Mouse (Mus musculus): ENCODE data around the gene Pnkp.
A peak's percentile ranks its signal among the peaks of the same experiment; 100 is the strongest.
"Not testable (repeated sequence)": the region's sequence is repeated elsewhere in the genome, so short reads cannot be mapped to it uniquely, and the experiment has no call there.

Gene Pnkp

GRCm38 (mm10) chr7:44868919-44869696 is 12.2 kb downstream of the Pnkp start:
- DNase-seq (ENCODE audit: low spot score in 2 of 2), result peak; percentile 61 to 75

DNA sequence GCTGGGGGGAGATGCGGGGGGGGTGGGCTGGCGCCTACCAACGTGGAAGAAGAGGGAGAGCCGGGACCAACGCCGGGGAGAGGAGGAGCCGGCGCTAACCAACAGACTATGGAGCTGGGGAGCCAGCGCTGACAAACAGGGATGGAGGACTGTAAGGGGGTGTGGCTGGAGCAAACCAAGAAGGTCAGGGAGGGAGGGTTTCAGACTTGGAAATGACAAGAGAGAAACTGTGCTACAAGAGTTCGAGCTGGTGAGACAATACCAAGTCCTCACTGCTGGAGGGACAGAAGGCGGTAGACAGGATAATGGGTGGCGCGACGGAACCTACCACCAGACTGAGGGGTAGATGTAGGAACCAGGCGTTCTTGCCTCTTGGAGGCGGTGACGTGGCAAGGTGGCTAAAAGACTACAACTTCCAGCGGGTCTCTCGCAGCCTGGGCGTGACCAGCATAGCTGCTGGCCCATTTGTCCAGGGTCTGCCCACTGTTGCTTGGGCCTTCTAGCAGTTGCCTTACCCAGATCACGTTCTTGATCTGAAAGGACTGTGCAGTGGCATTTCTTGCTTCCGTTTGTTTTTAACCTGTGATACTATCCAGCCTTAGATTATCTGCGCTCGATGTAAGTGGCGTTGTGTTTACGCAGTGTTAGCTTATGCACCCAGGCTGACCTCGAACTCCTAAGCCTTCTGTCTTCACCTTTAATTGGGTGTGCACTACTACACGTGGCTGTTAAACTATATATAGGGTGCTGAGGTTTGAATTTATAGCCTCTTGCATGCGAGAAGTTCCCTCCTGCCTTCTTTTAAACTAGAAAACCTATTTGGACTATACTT is 13.0 kb downstream of the Pnkp start, which contains the start of gene Ptov1:
TSS of gene Ptov1 (minus strand) at position 92 of the 832 bp plus-strand sequence.
- DNase-seq (ENCODE audit: low spot score in 2 of 2), result peak; percentile 86 to 91

GRCm38 (mm10) chr7:44870614-44871013 is 13.7 kb downstream of the Pnkp start:
- DNase-seq (ENCODE audit: low spot score in 2 of 2), result no peak

- DNase-seq (ENCODE audit: low spot score in 2 of 2), result no peak
These were observed 14.2 kb downstream of the Pnkp start for GRCm38 (mm10) chr7:44871181-44871580.

- not testable (repeated sequence) for DNase-seq (ENCODE audit: low spot score in 2 of 2)
These were observed 14.8 kb downstream of the Pnkp start for GRCm38 (mm10) chr7:44871774-44872173.

- no peak for DNase-seq (ENCODE audit: low spot score in 2 of 2)
These were observed 20.9 kb downstream of the Pnkp start for GRCm38 (mm10) chr7:44877833-44878232.

DNA sequence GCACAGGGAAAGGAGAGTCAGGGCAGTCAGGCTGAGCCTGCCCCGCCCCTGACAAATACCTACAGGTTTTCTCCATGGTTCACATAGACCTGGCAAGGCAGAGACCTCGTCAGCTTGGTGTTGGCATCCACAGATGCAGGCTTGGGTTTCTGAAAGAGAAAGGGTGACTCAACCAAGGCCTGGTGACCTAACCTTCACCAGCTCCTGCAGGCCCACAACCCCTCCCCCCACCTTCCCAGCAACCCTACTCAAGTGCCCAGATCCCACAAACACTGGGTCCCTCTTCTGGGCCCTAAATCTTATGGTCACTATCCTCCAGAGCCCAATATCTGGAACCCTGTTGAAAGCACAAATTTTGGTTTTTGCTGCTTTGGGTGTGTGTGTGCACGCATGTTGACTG is 26.1 kb downstream of the Pnkp start:
- no peak for DNase-seq (ENCODE audit: low spot score in 2 of 2)

- no peak for DNase-seq (ENCODE audit: low spot score in 2 of 2)
These were observed 27.7 kb downstream of the Pnkp start for GRCm38 (mm10) chr7:44884637-44885036.

- no peak for DNase-seq (ENCODE audit: low spot score in 2 of 2)
These were observed 30.0 kb downstream of the Pnkp start for GRCm38 (mm10) chr7:44886964-44887363.

DNA sequence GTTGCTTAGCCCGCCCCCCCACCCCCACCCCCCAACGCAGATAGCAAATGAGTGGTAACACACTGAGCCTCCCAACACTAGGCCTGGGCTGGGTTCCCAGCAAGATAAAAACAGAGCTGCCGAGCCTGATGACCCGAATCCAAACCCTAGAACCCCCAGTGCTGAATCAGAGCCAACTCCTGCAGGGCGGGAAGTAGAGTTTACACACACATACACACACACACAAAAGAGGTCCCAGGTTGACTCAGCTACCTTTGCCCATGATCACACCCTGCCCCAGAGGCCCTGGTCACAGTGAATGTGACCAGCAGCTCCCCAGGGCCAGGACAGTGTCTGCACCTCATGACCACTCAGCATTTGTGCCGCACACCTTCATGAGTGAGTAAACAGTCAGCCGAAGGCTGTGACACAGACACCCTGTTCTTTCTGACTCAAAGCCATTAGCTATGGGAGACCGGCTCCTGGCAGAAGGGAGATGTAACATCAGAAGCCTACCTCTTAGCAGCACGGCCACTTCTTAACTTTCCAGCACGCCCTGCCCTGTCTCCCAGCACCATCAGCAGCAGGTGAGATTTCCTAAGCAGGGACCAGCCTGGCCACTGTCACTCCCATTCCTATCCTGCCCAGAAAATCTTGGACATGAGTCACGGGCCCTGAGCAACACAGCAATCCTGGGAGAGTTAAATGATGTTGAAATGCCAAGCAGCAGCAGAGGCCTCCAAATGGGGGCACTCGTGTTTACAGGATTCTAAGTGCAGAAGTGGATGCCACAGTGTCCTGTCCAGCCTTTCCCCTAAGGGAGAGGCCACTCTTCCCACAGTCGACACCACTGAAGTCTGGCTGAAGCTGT is 31.5 kb downstream of the Pnkp start:
- DNase-seq (ENCODE audit: low spot score in 2 of 2), result no peak

GRCm38 (mm10) chr7:44890180-44890579 is 33.2 kb downstream of the Pnkp start:
- DNase-seq (ENCODE audit: low spot score in 2 of 2), result no peak

DNA sequence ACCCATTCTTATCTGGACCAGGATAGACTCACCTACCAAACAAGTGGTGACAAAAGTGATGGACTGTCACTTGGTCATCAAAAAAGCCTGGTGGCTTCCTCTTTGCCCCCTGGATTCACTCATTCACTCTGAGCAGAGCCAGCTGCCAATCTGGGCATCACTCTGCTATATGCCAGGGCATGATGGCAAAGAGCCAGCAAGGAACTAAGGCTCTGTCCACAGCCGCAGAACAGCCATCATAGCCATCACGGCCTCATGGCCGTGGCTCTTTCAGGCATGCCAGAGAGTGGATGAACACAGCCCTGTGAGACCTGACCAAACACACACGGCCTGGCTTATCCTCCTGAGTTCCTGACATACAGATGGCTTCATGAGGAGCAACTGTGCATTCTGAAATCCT is 33.8 kb downstream of the Pnkp start:
- DNase-seq (ENCODE audit: low spot score in 2 of 2), result no peak

DNA sequence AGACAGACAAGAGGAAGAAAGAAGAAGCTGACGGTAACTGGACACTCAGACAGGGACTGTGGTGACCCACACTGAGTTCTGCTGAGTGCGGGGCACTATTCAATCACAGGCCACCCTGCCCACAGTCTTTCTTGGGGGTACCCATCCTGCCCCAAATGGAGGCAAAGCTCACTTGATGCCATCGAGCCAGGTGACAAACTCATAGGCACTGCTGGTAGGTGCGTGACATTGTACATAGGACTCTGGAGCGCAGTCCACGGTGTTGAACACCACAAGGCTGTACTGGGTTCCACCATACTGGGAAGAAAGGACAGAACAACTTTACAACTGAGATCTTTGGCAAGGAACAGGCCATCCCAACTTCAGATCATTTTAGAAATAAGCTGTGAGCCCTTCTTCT is 34.7 kb downstream of the Pnkp start:
- DNase-seq (ENCODE audit: low spot score in 2 of 2), result no peak

DNA sequence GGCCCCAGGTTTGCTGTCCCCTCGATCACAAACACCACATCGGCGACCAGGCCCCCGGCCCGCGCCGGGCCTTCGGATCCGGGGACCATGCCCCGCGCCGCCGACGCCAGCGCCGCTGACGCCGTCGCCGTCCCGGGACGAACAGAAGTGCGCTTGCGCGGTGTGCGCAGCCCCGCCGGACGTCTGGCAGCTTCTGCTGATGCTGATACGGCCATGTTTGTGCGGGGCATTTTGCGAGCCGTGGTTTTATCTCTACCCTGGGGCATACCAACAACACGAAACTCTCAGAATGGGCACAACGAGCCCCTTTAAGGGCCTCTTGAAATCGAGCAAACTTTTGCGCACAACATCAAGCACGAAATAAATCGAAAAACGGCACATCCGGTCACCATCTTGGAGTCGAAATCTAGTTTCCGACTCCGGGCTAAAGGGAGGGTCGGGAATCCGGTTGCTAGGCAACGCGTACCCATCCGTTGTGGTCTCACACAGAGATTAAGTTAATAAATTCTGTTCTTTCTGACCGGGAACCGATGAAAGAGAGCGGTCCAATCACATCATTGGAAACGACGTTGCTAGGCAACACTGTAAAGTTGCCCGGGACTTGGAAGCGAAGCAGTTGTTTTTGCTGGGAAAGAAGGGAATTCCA is 35.5 kb downstream of the Pnkp start, which contains the start of gene Med25:
TSS of gene Med25 (minus strand) at position 437 of the 646 bp plus-strand sequence.
- DNase-seq (ENCODE audit: low spot score in 2 of 2), result peak; percentile 83 to 86

DNA sequence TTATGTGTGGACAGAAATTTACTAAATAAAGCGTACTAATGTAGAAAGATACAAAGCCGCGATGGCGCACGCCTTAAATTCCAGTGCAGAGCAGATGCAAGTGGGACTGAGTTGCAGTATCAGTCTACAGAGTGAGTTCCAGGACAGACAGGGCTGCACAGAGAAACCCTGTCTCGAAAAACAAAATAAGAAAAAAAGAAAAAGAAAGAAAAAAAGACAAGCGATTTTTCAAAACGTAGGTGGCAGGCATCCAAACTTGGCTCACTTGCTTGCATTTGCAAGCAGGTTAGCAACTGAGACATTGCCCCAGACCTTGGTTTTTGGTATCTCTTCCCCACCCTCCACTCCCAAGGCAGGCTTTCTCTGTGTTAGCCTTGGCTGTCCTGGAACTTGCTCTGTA is 36.3 kb downstream of the Pnkp start:
- DNase-seq (ENCODE audit: low spot score in 2 of 2), result no peak

DNA sequence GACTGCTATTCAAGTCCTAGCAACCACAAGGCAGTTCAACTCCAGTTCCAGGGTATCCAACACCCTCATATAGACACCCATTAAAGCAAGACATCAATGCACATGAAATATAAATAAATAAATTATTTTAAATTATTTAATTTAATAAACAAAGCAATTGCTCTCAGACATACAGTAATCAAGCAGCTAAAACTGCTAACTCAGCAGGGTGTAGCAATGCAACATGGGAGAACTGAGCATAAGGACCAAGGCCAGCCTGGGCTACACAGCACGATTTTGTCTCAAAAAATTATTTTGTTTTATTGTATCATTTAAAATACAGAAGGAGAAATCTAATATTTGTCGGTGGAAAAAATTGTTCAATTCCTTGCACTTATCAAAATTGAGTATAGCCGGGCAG is 37.2 kb downstream of the Pnkp start:
- DNase-seq (ENCODE audit: low spot score in 2 of 2), result no peak

- no peak for DNase-seq (ENCODE audit: low spot score in 2 of 2)
These were observed 38.3 kb downstream of the Pnkp start for GRCm38 (mm10) chr7:44895206-44895592.

DNA sequence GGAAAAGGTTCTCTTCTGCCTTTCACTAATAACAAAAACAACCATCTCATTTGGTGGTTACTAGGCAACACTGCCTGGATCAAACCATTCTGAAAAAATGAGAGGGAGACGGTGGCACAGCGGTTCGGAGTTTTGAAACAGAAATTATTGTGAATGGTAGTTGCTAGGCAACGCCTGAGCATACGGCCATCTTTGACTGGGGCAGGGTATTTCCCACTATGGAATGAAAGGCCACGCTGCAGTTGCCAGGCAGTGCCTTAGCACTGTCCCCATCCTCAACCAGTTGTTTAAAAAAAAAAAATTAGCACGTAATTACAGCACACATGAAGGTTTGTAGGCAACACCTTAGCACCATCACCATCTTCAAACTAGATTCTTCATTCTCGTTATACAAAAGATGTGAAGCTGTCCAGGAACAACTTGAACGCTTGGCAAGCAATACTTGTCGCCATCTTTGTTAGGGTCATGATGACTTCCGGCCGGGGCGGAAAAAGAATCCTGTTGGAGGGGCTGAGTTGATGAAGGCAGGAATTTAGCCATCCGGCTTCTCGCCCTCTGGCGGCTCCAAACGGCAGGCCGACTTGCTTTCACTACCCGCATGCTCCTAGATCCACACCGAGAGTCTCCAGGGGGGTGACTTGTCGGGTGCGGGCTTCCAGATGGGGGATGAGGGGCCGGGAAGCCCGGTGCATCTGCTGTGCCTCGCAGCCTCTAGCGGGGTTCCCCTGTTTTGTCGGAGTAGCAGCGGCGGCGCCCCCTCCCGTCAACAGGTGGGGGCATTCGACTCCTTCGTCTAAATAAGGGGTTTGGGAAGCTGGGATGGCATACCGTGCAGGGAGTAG is 38.9 kb downstream of the Pnkp start, which contains the start of gene Fuz:
TSS of gene Fuz (plus strand) at position 487 of the 842 bp plus-strand sequence.
- peak; percentile 87 to 89 for DNase-seq (ENCODE audit: low spot score in 2 of 2)

- no peak for DNase-seq (ENCODE audit: low spot score in 2 of 2)
These were observed 39.6 kb downstream of the Pnkp start for GRCm38 (mm10) chr7:44896499-44896898.

DNA sequence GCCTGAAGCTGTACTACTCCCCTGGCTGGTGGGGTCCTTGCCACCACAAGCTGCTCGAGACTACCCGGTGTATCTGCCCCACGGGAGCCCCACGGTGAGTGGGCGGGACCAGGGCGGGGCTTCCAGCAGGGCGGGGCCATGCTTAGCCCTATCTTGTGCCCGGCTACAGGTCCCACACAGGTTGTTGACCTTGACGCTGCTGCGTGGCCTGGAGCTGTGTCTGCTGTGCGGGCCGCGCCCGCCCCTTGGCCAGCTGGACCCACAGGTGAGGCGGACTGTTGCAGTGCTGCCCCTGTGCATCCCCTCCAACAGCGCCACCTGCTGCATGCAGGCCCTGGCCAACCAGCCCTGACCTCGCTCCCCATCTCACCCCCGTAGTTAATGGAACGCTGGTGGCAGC is 41.7 kb downstream of the Pnkp start:
- peak in 1 of 2 experiments; percentile 30 for DNase-seq (ENCODE audit: low spot score in 2 of 2)

All from urinary bladder, postnatal 36 days (tissue).